Mouse (Mus musculus) cortical plate, adult 2 months (tissue): ENCODE data around the gene Rundc3b.

Source experiments
- CTCF ChIP-seq: fragments of 200-500 bp; IDR thresholded peaks from 2 replicates; pipeline ENCODE4 v1.5.1; 2011; ENCODE audit warnings: mild to moderate bottlenecking, control low read depth, low read length; ENCODE audit not compliant: insufficient read depth; ENCODE audit errors: extremely low read depth
- POLR2A ChIP-seq: fragments of 200-500 bp; IDR thresholded peaks from 2 replicates; pipeline ENCODE4 v1.6.1; 2011; ENCODE audit warnings: mild to moderate bottlenecking, low read length, control low read depth; ENCODE audit not compliant: insufficient read depth; ENCODE audit errors: extremely low read depth

DNA sequence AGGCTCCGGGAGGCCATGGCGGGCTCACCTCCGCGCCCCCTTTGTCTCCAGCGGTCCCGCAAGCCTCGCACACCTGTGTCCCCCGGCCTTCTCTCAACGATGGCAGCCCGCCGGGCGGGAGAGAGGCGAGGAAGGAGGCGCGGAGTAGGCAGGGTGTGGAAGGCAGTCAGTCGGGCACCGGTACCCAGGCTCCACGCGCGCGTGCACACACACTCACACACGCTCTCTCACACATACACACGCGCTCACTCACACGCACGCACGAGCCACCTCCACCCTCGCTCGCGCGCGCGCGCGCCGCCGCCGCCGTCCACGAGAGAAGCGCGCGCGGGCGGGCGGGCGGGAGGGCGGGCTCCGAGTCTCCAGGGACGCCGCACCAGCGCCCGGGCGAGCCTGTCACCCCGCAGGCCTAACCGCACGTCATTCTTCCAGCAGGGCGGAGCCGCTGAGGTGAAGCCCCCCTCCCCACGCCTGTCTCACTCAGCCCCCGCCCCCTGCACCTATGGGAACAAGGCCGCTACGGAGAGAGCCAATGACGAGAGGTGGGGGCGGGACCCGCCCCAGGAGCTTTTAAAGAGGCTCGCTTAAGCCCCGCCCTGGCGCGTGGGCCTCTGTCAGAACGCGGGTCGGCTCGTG, at the start of gene Rundc3b:
- TF ChIP-seq CTCF = no peak
- peak; percentile 65; the same call in 1 of the 2 replicates for TF ChIP-seq POLR2A
